Mouse (Mus musculus): Measurements from ENCODE around the gene Abhd12. TPM values are rescaled to one million over a fixed set of nuclear protein-coding genes. Genes with fewer than 3 reads are reported as not detected.
A peak's percentile ranks its signal among the peaks of the same experiment; 100 is the strongest.
"Not testable (repeated sequence)": the region's sequence is repeated elsewhere in the genome, so short reads cannot be mapped to it uniquely, and the experiment has no call there.

The Abhd12 gene
- 35.4 and 37.5 TPM in 2 replicates for polyA plus RNA-seq (2014; fragmentation: Nextera tagmentation; extraction: Ambion mirVana)

DNA sequence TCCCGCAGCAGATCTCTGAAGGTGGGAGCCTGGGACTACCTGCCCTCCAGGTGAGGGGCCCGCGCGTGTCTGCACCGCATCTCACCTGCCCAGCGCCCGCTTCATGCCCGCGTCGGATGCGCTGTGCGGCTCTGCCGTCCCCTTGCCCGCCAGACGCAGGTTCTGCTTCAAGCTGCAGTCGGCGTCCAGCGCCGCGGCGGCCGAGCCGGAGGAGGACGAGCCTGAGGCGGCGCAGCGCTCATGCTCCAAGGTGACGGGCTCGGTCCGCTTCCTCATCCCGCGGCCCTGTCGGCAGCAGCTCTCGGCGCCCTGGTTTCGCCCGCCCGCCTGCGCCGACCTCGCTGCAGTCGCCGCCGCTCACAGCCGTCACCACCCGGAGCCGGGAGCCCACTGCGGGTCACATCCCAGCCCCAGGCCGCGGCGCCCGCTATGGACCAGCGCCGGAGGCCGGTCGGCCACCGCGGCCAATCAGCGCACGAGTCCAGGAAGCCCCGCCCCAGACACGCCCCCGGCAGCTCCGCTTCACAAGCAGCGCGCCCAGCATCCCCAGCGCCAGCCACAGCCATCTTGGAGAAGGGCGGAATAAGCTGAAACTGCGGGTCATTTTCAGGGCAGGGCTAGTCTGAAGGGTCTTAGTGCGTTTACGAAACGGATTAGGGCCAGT lies at the start of gene Abhd12:
TSS of gene Abhd12 (minus strand) at position 470 of the 664 bp plus-strand sequence.
- H3K27me3 ChIP-seq (replicated peaks; ENCODE audit: control insufficient read depth, insufficient read depth, low read length): no peaks in the 10 kb centered on the region
- under 1% methylated on average over 72 of the region's 72 CpGs for WGBS
- no peaks in the 10 kb centered on the region for H3K36me3 ChIP-seq (ENCODE audit: control insufficient read depth, insufficient read depth, low read length)
- H3K4me3 ChIP-seq (ENCODE audit: low read depth, low read length): peak within 1 kb of the TSS; percentile 78
- DNase-seq (ENCODE audit: low spot score) (peak; percentile 99), ATAC-seq (replicated peaks; ENCODE audit: low FRiP score) (peak; percentile 96)
- peak within 1 kb of the TSS; percentile 78 for H3K4me2 ChIP-seq
- no peaks in the 10 kb centered on the region for H3K9me3 ChIP-seq (ENCODE audit: control insufficient read depth, low read length)
- peak within 1 kb of the TSS; percentile 84 for H3K9ac ChIP-seq (ENCODE audit: low read depth, low read length)
- peaks cover 6% of the 10 kb centered on the region for H3K4me1 ChIP-seq (replicated peaks; ENCODE audit: control insufficient read depth, insufficient read depth, low read length)
- peak within 1 kb of the TSS; percentile 88 for H3K27ac ChIP-seq (ENCODE audit: low read depth, low read length)

- no peak overlapping the region for H3K4me3 ChIP-seq (ENCODE audit: low read depth, low read length)
- ATAC-seq (replicated peaks; ENCODE audit: low FRiP score): no peak
- H3K36me3 ChIP-seq (ENCODE audit: control insufficient read depth, insufficient read depth, low read length): peaks cover 21% of the 10 kb centered on the region
- no peaks in the 10 kb centered on the region for H3K27me3 ChIP-seq (replicated peaks; ENCODE audit: control insufficient read depth, insufficient read depth, low read length)
- H3K4me1 ChIP-seq (replicated peaks; ENCODE audit: control insufficient read depth, insufficient read depth, low read length): no peaks in the 10 kb centered on the region
- no peak overlapping the region for H3K27ac ChIP-seq (ENCODE audit: low read depth, low read length)
- H3K9ac ChIP-seq (ENCODE audit: low read depth, low read length): no peak overlapping the region
- no peaks in the 10 kb centered on the region for H3K9me3 ChIP-seq (ENCODE audit: control insufficient read depth, low read length)
- no peak overlapping the region for H3K4me2 ChIP-seq
- DNase-seq (ENCODE audit: low spot score): no peak
- 87% methylated on average over 2 of the region's 2 CpGs for WGBS
Measured at GRCm38 (mm10) chr2:150951201-150951600, 46.7 kb upstream of the Abhd12 start.

- H3K27ac ChIP-seq (ENCODE audit: low read depth, low read length): no peak overlapping the region
- no peaks in the 10 kb centered on the region for H3K4me1 ChIP-seq (replicated peaks; ENCODE audit: control insufficient read depth, insufficient read depth, low read length)
- no peak overlapping the region for H3K4me2 ChIP-seq
- DNase-seq (ENCODE audit: low spot score): no peak
- 96% methylated on average over 6 of the region's 6 CpGs for WGBS
- no peak overlapping the region for H3K4me3 ChIP-seq (ENCODE audit: low read depth, low read length)
- no peak overlapping the region for H3K9ac ChIP-seq (ENCODE audit: low read depth, low read length)
- H3K27me3 ChIP-seq (replicated peaks; ENCODE audit: control insufficient read depth, insufficient read depth, low read length): no peaks in the 10 kb centered on the region
- H3K36me3 ChIP-seq (ENCODE audit: control insufficient read depth, insufficient read depth, low read length): peaks cover 21% of the 10 kb centered on the region
- no peak for ATAC-seq (replicated peaks; ENCODE audit: low FRiP score)
- no peaks in the 10 kb centered on the region for H3K9me3 ChIP-seq (ENCODE audit: control insufficient read depth, low read length)
Measured at GRCm38 (mm10) chr2:150950056-150950455, 45.5 kb upstream of the Abhd12 start.

GRCm38 (mm10) chr2:150949652-150950051 lies 45.1 kb upstream of the Abhd12 start:
- no peak overlapping the region for H3K4me3 ChIP-seq (ENCODE audit: low read depth, low read length)
- no peaks in the 10 kb centered on the region for H3K9me3 ChIP-seq (ENCODE audit: control insufficient read depth, low read length)
- peaks cover 21% of the 10 kb centered on the region for H3K36me3 ChIP-seq (ENCODE audit: control insufficient read depth, insufficient read depth, low read length)
- 96% methylated on average over 3 of the region's 3 CpGs for WGBS
- H3K27me3 ChIP-seq (replicated peaks; ENCODE audit: control insufficient read depth, insufficient read depth, low read length): no peaks in the 10 kb centered on the region
- H3K27ac ChIP-seq (ENCODE audit: low read depth, low read length): no peak overlapping the region
- DNase-seq (ENCODE audit: low spot score): no peak
- H3K9ac ChIP-seq (ENCODE audit: low read depth, low read length): no peak overlapping the region
- ATAC-seq (replicated peaks; ENCODE audit: low FRiP score): no peak
- no peak overlapping the region for H3K4me2 ChIP-seq
- no peaks in the 10 kb centered on the region for H3K4me1 ChIP-seq (replicated peaks; ENCODE audit: control insufficient read depth, insufficient read depth, low read length)

DNA sequence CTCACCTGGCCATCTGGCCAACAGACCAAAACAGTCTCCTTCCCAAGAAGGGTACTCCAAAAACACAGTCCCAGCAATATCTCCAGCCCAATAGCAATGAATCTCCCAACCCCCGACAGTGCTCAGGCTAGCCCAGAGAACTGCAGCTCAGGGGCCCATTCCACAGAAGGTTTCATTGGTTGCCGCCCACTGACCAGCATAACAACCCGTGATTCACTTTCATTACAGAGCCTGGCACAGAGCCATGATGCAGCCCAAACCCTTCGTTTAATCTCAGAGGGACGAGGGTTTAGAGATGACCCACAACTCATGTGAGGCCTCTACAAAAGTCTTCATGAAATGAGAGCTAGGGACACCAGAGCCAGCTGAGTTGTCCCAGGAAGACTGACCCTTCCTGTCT lies 44.2 kb upstream of the Abhd12 start:
- Histone ChIP-seq H3K27ac (ENCODE audit: low read depth, low read length) (no peak overlapping the region), H3K27me3 (replicated peaks; ENCODE audit: control insufficient read depth, insufficient read depth, low read length) (no peaks in the 10 kb centered on the region), H3K36me3 (ENCODE audit: control insufficient read depth, insufficient read depth, low read length) (peaks cover 21% of the 10 kb centered on the region), H3K9me3 (ENCODE audit: control insufficient read depth, low read length) (no peaks in the 10 kb centered on the region), H3K4me1 (replicated peaks; ENCODE audit: control insufficient read depth, insufficient read depth, low read length) (no peaks in the 10 kb centered on the region), H3K4me2 (no peak overlapping the region), H3K9ac (ENCODE audit: low read depth, low read length) (no peak overlapping the region), H3K4me3 (ENCODE audit: low read depth, low read length) (no peak overlapping the region)
- DNase-seq (ENCODE audit: low spot score) (no peak), ATAC-seq (replicated peaks; ENCODE audit: low FRiP score) (no peak)
- 91% methylated on average over 5 of the region's 5 CpGs for WGBS

DNA sequence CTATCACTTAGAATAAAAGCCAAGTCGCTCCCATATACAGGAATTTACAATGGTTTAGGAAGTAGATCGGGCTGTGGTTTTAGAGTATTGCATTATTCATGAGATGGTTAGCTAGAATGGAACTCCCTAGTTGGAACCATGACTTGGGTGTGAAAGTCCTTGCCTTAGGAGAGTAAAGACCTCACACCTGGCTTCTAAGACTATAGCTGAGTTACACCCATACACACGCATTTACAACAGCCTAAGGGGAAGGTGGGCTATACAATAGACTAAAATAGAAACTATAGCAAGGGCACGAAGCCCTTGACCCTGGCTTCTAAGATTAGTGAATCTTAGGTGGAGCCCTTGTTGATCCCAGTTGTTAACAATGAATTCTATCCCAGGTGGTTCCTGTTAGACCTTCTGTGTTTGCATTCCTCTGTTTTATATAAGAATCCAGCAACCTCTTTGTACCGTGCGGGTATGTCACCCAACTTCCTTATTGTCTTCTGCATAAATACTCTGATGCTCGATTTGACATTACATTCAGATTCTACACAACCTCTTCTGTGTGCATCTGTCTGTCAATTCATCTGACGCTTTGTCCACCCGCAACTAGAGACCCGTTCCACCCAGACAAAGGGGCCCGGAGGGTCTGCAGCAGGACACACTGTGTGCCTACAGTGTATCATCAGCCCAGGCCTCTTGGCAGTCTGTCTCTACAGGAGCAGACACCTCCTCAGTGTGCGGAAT lies 43.5 kb upstream of the Abhd12 start:
- H3K4me3 ChIP-seq (ENCODE audit: low read depth, low read length); H3K27ac ChIP-seq (ENCODE audit: low read depth, low read length); H3K4me2 ChIP-seq; H3K4me1 ChIP-seq (replicated peaks; ENCODE audit: control insufficient read depth, insufficient read depth, low read length); DNase-seq (ENCODE audit: low spot score); H3K27me3 ChIP-seq (replicated peaks; ENCODE audit: control insufficient read depth, insufficient read depth, low read length); ATAC-seq (replicated peaks; ENCODE audit: low FRiP score); H3K9me3 ChIP-seq (ENCODE audit: control insufficient read depth, low read length); H3K9ac ChIP-seq (ENCODE audit: low read depth, low read length): not testable (repeated sequence)
- peaks cover 21% of the 10 kb centered on the region for H3K36me3 ChIP-seq (ENCODE audit: control insufficient read depth, insufficient read depth, low read length)
- 92% methylated on average over 12 of the region's 12 CpGs for WGBS

DNA sequence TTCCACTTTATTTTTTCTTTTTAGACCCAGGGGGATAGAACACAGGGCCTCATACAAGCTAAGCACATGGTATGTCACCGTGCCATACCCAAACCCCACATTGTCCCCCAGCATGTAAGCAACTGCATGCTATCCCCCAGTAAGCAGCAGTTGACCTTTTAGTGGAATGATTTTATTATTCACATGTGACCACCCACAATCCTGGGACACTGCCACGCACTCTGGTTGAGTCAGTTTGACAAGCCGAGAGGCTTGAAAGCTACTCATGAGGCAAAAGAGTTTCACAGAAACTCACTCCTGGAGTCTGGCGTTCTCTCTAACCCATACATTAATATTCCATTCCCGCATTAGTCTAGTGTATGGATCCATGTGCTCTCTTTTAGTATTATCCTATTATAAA lies 42.8 kb upstream of the Abhd12 start:
- H3K4me3 ChIP-seq (ENCODE audit: low read depth, low read length); H3K9ac ChIP-seq (ENCODE audit: low read depth, low read length); H3K4me2 ChIP-seq; H3K27ac ChIP-seq (ENCODE audit: low read depth, low read length); H3K27me3 ChIP-seq (replicated peaks; ENCODE audit: control insufficient read depth, insufficient read depth, low read length); DNase-seq (ENCODE audit: low spot score); ATAC-seq (replicated peaks; ENCODE audit: low FRiP score); H3K4me1 ChIP-seq (replicated peaks; ENCODE audit: control insufficient read depth, insufficient read depth, low read length); H3K9me3 ChIP-seq (ENCODE audit: control insufficient read depth, low read length): not testable (repeated sequence)
- H3K36me3 ChIP-seq (ENCODE audit: control insufficient read depth, insufficient read depth, low read length): peaks cover 20% of the 10 kb centered on the region
- WGBS: 88% methylated on average over 5 of the region's 5 CpGs

DNA sequence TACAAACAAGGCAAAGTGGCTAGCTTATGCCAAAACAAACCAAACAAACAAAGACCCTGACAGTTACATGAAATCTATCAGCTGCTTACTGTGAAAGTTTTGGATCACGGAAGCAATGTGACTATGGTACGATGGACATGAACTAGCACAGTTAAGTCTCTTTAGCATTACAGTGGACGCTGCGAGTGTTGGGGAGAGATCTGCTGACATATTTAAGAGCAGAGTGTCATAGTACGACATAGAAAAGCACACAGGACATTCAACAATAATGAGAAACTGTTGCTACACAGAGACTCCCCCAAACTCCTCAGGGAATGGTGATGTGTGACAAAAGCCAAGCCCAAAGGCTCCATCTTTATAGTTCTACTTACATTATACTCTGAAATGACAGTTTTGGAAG lies 39.5 kb upstream of the Abhd12 start:
- H3K27ac ChIP-seq (ENCODE audit: low read depth, low read length): no peak overlapping the region
- H3K4me2 ChIP-seq: no peak overlapping the region
- no peak overlapping the region for H3K9ac ChIP-seq (ENCODE audit: low read depth, low read length)
- WGBS: 91% methylated on average over 5 of the region's 5 CpGs
- ATAC-seq (replicated peaks; ENCODE audit: low FRiP score) (no peak), DNase-seq (ENCODE audit: low spot score) (no peak)
- H3K27me3 ChIP-seq (replicated peaks; ENCODE audit: control insufficient read depth, insufficient read depth, low read length): no peaks in the 10 kb centered on the region
- peaks cover 3% of the 10 kb centered on the region; the same call in 1 of the 2 replicates for H3K36me3 ChIP-seq (ENCODE audit: control insufficient read depth, insufficient read depth, low read length)
- no peaks in the 10 kb centered on the region for H3K4me1 ChIP-seq (replicated peaks; ENCODE audit: control insufficient read depth, insufficient read depth, low read length)
- no peak overlapping the region for H3K4me3 ChIP-seq (ENCODE audit: low read depth, low read length)
- H3K9me3 ChIP-seq (ENCODE audit: control insufficient read depth, low read length): no peaks in the 10 kb centered on the region

DNA sequence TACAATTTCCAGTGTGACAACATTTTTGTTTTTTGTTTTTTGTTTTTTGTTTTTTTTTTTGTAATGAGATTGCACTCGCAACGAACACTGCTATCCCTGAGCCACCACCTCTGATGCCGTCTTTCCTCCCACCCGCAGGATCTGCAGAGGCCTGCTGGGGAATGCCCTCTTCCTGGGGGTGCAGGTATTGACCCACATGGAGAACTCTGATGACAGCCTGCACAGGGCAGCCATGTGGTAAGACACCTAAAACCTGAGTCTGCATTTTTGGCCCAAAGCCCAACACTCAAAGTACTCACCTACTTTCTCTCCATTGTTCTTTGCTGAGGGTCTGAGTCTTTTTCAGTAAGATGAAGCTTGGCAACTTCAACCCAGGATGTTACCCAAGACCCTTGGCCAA lies 30.1 kb upstream of the Abhd12 start:
- Histone ChIP-seq H3K36me3 (ENCODE audit: control insufficient read depth, insufficient read depth, low read length) (peaks cover 17% of the 10 kb centered on the region), H3K9me3 (ENCODE audit: control insufficient read depth, low read length) (no peaks in the 10 kb centered on the region), H3K9ac (ENCODE audit: low read depth, low read length) (no peak overlapping the region), H3K4me3 (ENCODE audit: low read depth, low read length) (no peak overlapping the region), H3K27me3 (replicated peaks; ENCODE audit: control insufficient read depth, insufficient read depth, low read length) (no peaks in the 10 kb centered on the region), H3K4me2 (no peak overlapping the region), H3K4me1 (replicated peaks; ENCODE audit: control insufficient read depth, insufficient read depth, low read length) (no peaks in the 10 kb centered on the region), H3K27ac (ENCODE audit: low read depth, low read length) (no peak overlapping the region)
- no peak for ATAC-seq (replicated peaks; ENCODE audit: low FRiP score)
- DNase-seq (ENCODE audit: low spot score): no peak
- WGBS: 94% methylated on average over 4 of the region's 4 CpGs

Data from liver, embryonic 11.5 days (tissue).